Mouse (Mus musculus): ENCODE measurements at regions not wholly inside any gene's neighbourhood (a gene's known extent, or its start where the extent isn't known, plus 50 kb on each side); places are given as distances from the start of the nearest gene placed in this dataset.
"Not testable (repeated sequence)": the region's sequence is repeated elsewhere in the genome, so short reads cannot be mapped to it uniquely, and the experiment has no call there.

DNA sequence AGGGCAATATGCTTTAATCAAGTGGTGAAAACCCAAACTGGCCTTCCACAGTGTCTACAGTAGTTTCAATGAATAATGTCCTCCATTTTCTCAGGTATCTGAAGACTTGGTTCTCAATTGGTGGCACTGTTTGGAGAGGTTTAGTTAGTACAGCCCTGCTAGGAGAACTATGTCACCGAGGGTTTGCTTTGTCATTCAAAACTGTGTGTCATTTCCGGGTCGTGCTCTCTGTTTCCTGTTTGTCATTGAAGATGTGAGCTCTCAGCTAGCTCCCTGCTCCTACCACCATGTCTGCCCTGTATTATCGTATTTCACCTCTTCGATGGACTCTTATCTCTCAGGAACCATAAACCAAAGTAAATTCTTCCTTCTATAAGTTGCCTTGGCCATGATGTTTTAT is 79.3 kb upstream of the Creb5 start:
- 81% methylated on average over 5 of the region's 5 CpGs for WGBS
- H3K4me2 ChIP-seq = no peak overlapping the region
- no peak overlapping the region for H3K27ac ChIP-seq
- no peaks in the 10 kb centered on the region; the same call in 1 of the 2 replicates for H3K4me1 ChIP-seq
- no peaks in the 10 kb centered on the region for H3K27me3 ChIP-seq (replicated peaks)
- no peak overlapping the region for H3K4me3 ChIP-seq
- no peak for ATAC-seq (replicated peaks)
- H3K9me3 ChIP-seq = no peaks in the 10 kb centered on the region
- no peaks in the 10 kb centered on the region for H3K36me3 ChIP-seq (replicated peaks)
- no peak overlapping the region for H3K9ac ChIP-seq

DNA sequence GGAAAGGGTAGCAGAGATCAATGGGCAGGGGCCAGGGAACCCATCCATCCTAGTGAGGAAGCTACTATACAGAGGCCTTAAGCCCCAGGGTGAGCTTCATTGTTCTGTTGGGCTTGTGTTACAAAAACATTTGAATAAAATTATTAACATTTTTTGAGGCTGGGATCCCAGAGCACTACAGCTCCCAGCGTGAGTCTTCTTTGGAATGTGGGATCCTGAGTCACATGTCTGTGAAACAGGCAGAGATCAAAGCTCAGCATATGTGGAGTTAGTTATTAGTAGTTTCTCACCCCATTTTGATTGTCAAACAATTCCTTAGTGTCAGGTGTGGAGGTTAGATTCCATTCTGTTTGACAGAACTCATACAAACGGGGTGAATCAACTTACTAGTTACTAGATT is 79.7 kb upstream of the Creb5 start:
- Histone ChIP-seq H3K36me3 (replicated peaks) (no peaks in the 10 kb centered on the region), H3K9ac (no peak overlapping the region), H3K27me3 (replicated peaks) (no peaks in the 10 kb centered on the region), H3K4me2 (no peak overlapping the region), H3K4me1 (no peaks in the 10 kb centered on the region; the same call in 1 of the 2 replicates), H3K9me3 (no peaks in the 10 kb centered on the region), H3K4me3 (no peak overlapping the region), H3K27ac (no peak overlapping the region)
- ATAC-seq (replicated peaks) = no peak
- WGBS = 53% methylated on average over 2 of the region's 2 CpGs

DNA sequence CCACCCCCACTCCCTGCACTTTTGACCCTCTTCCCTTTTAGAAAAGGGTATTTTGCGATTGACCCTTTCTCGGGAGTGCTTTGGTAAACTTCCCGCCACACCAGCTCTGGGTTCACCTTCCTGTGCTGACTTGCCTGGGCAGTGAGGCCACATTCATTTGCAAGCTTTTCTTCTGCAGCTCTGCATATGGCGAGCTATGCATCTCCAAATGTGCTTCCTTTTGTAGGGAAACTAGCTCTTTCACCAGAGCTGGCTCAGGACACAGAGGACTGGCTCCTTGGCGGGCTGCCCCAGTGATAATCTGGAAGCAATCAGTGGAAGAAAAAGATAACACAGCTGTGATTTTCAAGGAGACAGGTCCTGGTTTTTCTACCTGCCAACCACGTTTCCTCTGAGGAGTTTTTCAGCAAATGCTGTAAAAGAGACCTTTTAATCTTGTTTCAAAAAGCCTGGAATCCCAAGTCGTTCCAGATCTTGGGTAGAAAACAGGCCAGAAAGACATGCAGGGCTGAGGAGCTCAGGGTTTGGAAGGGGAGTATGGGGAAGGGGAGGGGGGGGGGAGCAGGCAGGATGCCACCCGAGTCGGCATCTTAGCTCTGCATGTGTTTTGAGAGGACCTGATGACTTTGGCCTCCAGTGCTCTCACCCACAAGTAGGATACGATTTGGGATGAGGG is 85.7 kb upstream of the Creb5 start:
- Histone ChIP-seq H3K4me3 (no peak overlapping the region), H3K4me1 (peaks cover 17% of the 10 kb centered on the region), H3K36me3 (replicated peaks) (no peaks in the 10 kb centered on the region), H3K27ac (no peak overlapping the region), H3K9ac (no peak overlapping the region), H3K27me3 (replicated peaks) (no peaks in the 10 kb centered on the region), H3K4me2 (no peak overlapping the region), H3K9me3 (no peaks in the 10 kb centered on the region)
- WGBS = 23% methylated on average over 10 of the region's 10 CpGs
- ATAC-seq (replicated peaks) = no peak

DNA sequence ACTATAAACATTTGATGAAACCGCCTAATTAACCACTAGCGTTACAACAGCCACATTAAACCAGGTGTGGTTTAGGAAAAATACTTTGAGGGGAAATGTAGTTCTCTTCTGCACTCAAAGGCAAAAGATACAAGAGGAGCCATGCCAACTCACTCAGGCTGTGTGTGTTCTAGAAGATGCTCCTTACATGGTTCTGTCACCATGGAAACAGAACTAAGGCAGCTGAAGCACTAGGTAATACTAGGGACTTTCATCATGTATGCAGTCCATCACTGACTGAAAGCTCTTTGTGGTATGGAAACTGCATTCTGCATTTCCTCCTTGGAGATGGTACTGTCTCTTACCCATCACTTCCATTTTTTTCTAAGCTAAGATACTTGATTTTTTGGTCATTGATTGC is 87.6 kb upstream of the Creb5 start:
- peaks cover 17% of the 10 kb centered on the region for H3K4me1 ChIP-seq
- H3K4me2 ChIP-seq = no peak overlapping the region
- no peak; the same call in 1 of the 2 replicates for ATAC-seq (replicated peaks)
- no peaks in the 10 kb centered on the region for H3K36me3 ChIP-seq (replicated peaks)
- no peak overlapping the region for H3K9ac ChIP-seq
- no peak overlapping the region for H3K4me3 ChIP-seq
- H3K9me3 ChIP-seq = no peaks in the 10 kb centered on the region
- 88% methylated on average over 2 of the region's 2 CpGs for WGBS
- no peak overlapping the region for H3K27ac ChIP-seq
- H3K27me3 ChIP-seq (replicated peaks) = no peaks in the 10 kb centered on the region

DNA sequence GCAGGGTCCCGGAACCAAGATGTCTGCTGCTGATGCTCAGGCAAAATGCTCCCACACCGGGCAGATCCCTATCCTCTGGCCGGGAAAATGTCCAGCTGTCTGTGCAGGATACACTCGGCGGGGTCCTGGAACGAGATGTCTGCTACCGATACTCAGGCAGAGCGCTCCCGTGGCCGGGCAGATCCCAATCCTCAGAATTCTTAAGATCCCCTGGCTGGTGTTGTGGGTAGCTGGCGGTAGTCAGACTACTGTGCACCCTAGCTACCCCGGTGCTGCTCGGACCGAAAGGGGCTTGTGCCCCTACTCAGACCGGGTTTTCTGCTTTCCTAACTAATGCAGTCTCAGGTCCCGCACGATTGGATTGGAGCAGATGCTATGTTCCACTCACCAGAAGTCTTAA is 104.9 kb upstream of the Creb5 start:
- H3K27ac ChIP-seq; H3K9ac ChIP-seq; H3K27me3 ChIP-seq (replicated peaks); H3K4me3 ChIP-seq; H3K4me1 ChIP-seq; H3K9me3 ChIP-seq; H3K4me2 ChIP-seq; H3K36me3 ChIP-seq (replicated peaks); ATAC-seq (replicated peaks): not testable (repeated sequence)
- 95% methylated on average over 17 of the region's 17 CpGs for WGBS

DNA sequence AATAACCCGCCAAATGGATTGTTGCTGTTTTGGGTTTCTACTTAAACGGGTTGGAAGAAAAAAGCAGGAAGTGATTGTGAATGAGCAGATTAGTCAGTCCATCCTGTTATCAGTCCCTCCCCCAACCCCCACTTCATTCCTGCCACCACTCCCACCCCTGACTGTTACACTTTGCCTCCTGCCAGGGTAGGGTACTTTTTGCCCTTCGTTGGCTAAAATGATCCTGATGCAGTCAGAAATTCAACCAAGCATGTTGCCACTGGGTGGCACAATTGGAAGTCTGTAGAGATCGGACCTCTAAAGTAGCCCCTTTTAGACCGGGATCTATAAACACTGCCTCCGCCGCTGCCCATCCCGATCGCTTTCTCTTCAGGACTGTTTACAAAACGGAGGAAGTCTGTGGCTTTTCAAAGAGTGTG is 96.0 kb upstream of the Jazf1 start:
- 12% methylated on average over 10 of the region's 10 CpGs for WGBS
- no peak overlapping the region for H3K27ac ChIP-seq
- peak overlapping the region; percentile 25 for H3K4me2 ChIP-seq
- H3K9me3 ChIP-seq = no peaks in the 10 kb centered on the region
- no peak overlapping the region for H3K9ac ChIP-seq
- H3K4me3 ChIP-seq = no peak overlapping the region
- H3K27me3 ChIP-seq (replicated peaks) = no peaks in the 10 kb centered on the region
- ATAC-seq (replicated peaks) = no peak
- no peaks in the 10 kb centered on the region for H3K4me1 ChIP-seq
- no peaks in the 10 kb centered on the region for H3K36me3 ChIP-seq (replicated peaks)

DNA sequence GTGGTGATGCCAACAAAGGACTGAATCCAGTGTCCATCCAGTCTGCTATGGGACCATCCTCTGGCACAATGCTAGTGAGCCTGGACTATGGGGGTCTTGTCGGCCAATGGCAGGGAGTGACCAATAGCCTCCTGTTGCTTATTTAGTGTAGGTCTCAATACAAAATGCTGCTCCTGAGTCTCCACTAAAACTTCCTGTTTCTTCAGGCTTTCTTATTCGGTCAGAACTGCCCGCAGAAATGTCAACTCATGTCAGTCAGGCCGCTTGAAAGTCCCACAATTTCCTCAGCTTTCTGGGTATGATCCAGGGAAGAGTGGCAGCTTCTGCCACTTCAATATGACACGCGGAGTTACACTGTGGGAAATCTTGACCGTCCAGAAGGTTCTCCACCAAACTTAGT is 94.7 kb upstream of the Jazf1 start:
- Histone ChIP-seq H3K4me2 (no peak overlapping the region), H3K27me3 (replicated peaks) (no peaks in the 10 kb centered on the region), H3K4me1 (no peaks in the 10 kb centered on the region), H3K9ac (no peak overlapping the region), H3K36me3 (replicated peaks) (no peaks in the 10 kb centered on the region), H3K4me3 (no peak overlapping the region), H3K9me3 (no peaks in the 10 kb centered on the region), H3K27ac (no peak overlapping the region)
- no peak for ATAC-seq (replicated peaks)
- 90% methylated on average over 7 of the region's 7 CpGs for WGBS

DNA sequence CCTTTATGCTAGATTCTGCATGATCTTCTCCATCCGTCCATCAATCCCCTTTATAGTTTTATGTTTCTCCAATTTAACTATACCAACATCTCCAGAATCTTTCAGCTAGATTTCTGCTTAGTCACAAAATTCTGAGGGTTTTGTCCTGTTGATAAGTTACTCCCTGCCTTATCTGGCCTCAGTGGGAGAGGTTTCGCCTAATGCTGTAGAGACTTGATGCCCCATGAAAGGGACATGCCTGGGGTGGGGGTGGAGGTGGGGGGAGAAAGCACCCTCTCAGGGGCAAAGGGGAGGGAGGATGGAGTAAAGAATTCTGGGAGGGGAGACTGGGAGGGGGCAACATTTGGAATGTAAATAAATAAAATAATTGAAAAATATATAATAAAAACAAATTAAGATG is 93.2 kb upstream of the Jazf1 start:
- Histone ChIP-seq H3K36me3 (replicated peaks) (no peaks in the 10 kb centered on the region), H3K9me3 (no peaks in the 10 kb centered on the region), H3K9ac (no peak overlapping the region), H3K4me3 (no peak overlapping the region), H3K27ac (no peak overlapping the region), H3K4me2 (no peak overlapping the region), H3K4me1 (no peaks in the 10 kb centered on the region), H3K27me3 (replicated peaks) (no peaks in the 10 kb centered on the region)
- WGBS = 70% methylated on average over 2 of the region's 2 CpGs
- no peak for ATAC-seq (replicated peaks)

DNA sequence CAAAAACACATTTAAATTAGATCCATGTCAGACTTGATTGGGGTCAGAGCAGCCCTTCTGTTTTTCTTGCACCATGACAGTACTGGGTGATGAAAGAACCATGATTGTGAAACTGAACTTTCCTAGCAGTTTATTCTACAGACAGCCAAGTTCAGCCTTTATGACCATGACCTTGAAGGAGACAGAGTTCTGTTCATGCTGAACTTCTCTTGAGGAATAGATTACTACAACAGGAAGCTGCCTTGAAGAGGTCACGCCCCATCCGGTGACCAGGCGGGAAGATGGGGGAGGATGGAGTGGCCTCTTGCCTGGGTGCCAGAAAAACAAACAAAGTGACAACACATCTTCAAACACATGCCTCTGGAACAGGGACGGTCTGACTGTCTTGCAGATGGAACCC is 86.2 kb upstream of the Jazf1 start:
- Histone ChIP-seq H3K4me1 (no peaks in the 10 kb centered on the region), H3K27ac (no peak overlapping the region), H3K36me3 (replicated peaks) (no peaks in the 10 kb centered on the region), H3K27me3 (replicated peaks) (no peaks in the 10 kb centered on the region), H3K9ac (no peak overlapping the region), H3K4me2 (no peak overlapping the region), H3K4me3 (no peak overlapping the region), H3K9me3 (no peaks in the 10 kb centered on the region)
- no peak for ATAC-seq (replicated peaks)
- 84% methylated on average over 4 of the region's 4 CpGs for WGBS

DNA sequence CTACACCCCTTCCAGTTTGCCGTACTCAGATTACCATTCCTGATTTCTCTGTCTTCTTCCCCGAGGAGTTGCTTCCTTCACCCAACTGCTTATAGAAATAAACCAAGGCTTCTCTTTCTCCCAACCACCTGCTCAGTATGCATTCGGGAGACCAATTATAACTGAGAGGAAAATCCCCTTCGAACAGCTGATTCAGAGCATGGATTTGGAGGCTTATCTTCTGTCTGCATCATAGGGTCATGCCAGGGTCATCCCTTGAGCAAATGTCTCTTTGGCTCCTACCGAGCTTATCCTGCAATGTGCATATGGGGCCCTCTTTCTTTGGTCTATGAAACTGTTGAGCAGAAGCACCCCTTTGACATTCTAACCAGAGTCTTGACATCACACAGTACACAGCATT is 79.0 kb upstream of the Jazf1 start:
- H3K27me3 ChIP-seq (replicated peaks) = no peaks in the 10 kb centered on the region
- 48% methylated on average over 5 of the region's 5 CpGs for WGBS
- H3K9me3 ChIP-seq = no peaks in the 10 kb centered on the region
- H3K9ac ChIP-seq = no peak overlapping the region
- no peak for ATAC-seq (replicated peaks)
- H3K4me2 ChIP-seq = no peak overlapping the region
- H3K27ac ChIP-seq = no peak overlapping the region
- H3K4me3 ChIP-seq = no peak overlapping the region
- H3K36me3 ChIP-seq (replicated peaks) = no peaks in the 10 kb centered on the region
- no peaks in the 10 kb centered on the region for H3K4me1 ChIP-seq

DNA sequence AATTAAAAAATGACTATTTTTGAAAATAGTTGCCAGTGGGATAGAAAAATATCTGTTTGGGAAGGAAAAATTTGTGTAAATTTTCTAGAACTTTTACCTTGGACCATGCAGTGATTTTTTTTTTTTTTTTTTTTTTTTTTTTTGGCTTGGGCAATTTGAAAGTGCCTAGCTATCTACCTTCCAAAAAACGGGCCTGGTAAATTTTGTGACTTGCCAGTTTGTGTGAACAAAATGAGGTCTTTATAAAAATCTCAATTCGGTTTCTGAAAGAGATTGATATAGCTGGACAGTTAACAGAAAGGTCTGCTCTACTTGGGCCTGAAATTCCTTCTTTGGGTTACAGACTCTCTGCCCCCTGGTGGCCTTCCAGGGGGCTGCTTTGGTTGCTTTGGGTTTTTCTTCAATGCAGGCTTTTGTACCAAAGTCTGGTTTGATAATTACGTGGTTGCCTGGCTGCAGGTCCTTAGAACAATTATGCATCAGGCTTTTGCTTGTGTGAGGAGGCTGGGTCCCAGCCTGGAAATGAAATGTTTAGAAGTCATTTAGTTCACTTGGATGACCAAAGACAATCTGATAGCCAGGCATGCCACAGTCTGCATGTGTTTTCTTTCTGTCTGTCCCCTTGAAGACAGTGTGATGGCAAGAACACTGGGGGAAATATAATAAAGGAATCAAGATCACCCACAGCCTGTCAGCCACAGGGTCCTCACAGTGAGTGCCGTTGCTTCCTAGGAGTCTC is 75.6 kb upstream of the Jazf1 start:
- WGBS = 21% methylated on average over 4 of the region's 4 CpGs

DNA sequence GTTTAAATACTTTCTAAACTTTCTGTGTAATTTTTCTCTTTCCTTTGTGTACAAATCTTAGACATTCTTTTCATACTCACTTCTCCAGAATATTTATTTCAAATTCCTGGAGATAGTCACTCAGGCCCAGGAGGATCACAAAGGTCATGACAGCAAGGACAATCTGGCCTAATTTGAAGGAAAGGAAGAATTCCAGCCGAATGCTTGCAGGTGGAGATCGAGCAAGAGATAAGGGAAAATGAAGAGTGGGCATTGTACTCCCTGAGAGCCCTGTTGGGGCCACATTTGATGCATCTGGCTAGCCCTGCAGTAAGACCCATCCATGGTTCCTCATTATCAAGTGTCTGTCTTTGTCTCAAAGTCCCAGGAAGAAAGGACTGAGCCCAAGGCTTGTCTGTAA is 66.0 kb upstream of the Jazf1 start:
- H3K9me3 ChIP-seq = no peaks in the 10 kb centered on the region
- ATAC-seq (replicated peaks) = no peak
- no peaks in the 10 kb centered on the region for H3K4me1 ChIP-seq
- H3K27ac ChIP-seq = no peak overlapping the region
- no peaks in the 10 kb centered on the region for H3K27me3 ChIP-seq (replicated peaks)
- H3K4me2 ChIP-seq = no peak overlapping the region
- 60% methylated on average over 2 of the region's 2 CpGs for WGBS
- H3K9ac ChIP-seq = no peak overlapping the region
- no peaks in the 10 kb centered on the region for H3K36me3 ChIP-seq (replicated peaks)
- H3K4me3 ChIP-seq = no peak overlapping the region

More for the DNA sequence above, 75.6 kb upstream of the Jazf1 start:
- Histone ChIP-seq H3K4me2 (no peak overlapping the region), H3K4me1 (no peaks in the 10 kb centered on the region), H3K9ac (no peak overlapping the region), H3K4me3 (no peak overlapping the region), H3K36me3 (replicated peaks) (no peaks in the 10 kb centered on the region), H3K9me3 (no peaks in the 10 kb centered on the region), H3K27ac (no peak overlapping the region), H3K27me3 (replicated peaks) (no peaks in the 10 kb centered on the region)
- no peak for ATAC-seq (replicated peaks)

DNA sequence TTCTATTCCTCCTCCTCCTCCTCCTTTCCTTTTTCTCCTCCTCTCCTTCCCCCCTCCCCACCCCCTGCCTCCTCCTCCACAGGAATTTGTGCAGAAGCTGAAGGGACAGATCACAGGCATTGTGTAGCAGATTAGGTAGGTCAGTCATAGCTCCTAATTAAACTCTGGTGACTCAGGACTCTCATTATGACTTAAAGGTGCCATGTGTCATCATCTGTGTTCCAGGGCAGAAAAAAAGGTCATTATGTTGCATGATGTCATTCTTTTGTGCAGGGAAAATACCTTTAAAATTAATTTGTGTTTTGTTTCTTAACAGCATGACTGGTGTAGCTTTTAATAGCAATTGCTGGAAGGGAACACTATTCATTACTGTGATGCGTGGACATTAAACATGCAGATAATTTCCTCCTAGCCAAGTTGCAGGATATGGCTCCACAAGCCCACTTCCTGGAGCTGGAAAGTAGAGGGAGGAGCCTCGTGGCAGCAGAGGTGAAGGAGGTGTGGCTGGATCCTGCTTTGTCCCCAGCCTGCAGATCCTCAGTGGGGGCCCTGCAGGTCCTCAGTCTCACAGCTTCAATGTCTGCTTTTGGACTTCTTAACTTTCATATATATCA is 62.4 kb upstream of the Jazf1 start:
- no peak overlapping the region for H3K27ac ChIP-seq
- no peaks in the 10 kb centered on the region for H3K36me3 ChIP-seq (replicated peaks)
- H3K4me1 ChIP-seq = no peaks in the 10 kb centered on the region
- no peaks in the 10 kb centered on the region for H3K27me3 ChIP-seq (replicated peaks)
- no peak overlapping the region for H3K4me2 ChIP-seq
- H3K4me3 ChIP-seq = no peak overlapping the region
- no peak for ATAC-seq (replicated peaks)
- no peak overlapping the region for H3K9ac ChIP-seq
- no peaks in the 10 kb centered on the region for H3K9me3 ChIP-seq
- WGBS = 33% methylated on average over 2 of the region's 2 CpGs

Measured in midbrain, embryonic 15.5 days (tissue).